Mouse (Mus musculus) thymus, adult 2 months (tissue): ENCODE data around the gene Cbfa2t2.

Experiments
- CTCF ChIP-seq: fragments of 200-500 bp; IDR thresholded peaks from 2 replicates; pipeline ENCODE4 v1.5.1; 2012; ENCODE audit warnings: mild to moderate bottlenecking, control low read depth, low read length, moderate library complexity, borderline replicate concordance; ENCODE audit not compliant: control insufficient read depth, poor library complexity, insufficient read depth; ENCODE audit errors: extremely low read depth
- POLR2A ChIP-seq: fragments of 200-500 bp; IDR thresholded peaks from 2 replicates; pipeline ENCODE4 v1.6.1; 2012; ENCODE audit warnings: mild to moderate bottlenecking, low read length, control low read depth, moderate library complexity; ENCODE audit not compliant: control insufficient read depth, poor library complexity, insufficient read depth; ENCODE audit errors: extremely low read depth

DNA sequence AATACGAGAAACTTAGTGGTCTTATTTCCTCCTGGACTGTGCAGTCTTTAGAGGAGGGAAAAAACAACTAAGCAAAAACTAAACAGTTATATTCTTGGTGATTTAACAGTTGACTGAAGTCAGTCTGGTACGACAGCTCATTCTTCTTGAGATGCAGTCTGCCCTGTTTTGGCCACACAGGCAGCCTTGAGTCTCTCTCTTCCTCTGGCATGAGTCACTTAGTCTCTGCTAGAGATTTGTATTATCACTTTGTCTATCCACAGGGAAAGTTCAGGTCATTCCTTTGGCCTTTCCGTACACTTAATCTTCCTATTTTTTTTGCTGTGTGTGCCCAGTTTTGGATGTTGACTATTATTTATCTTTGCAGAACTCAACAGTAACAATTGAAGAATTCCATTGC lies 73.9 kb downstream of the Cbfa2t2 start:
- no peak for TF ChIP-seq POLR2A
- TF ChIP-seq CTCF: no peak
